Mouse (Mus musculus): Measurements from ENCODE around the gene Nqo2. TPM values are rescaled to one million over a fixed set of nuclear protein-coding genes. Genes with fewer than 3 reads are reported as not detected.
A peak's percentile ranks its signal among the peaks of the same experiment; 100 is the strongest.
"Not testable (repeated sequence)": the region's sequence is repeated elsewhere in the genome, so short reads cannot be mapped to it uniquely, and the experiment has no call there.

Gene Nqo2
- polyA plus RNA-seq, 2 experiments = 10.1 to 16.1 TPM

- Histone ChIP-seq H3K27me3 (ENCODE audit: control insufficient read depth, insufficient read depth, low read length) (no peaks in the 10 kb centered on the region), H3K4me1 (ENCODE audit: control insufficient read depth, insufficient read depth, low read length) (no peaks in the 10 kb centered on the region), H3K9me3 (ENCODE audit: control insufficient read depth, low read length) (no peaks in the 10 kb centered on the region), H3K27ac (replicated peaks; ENCODE audit: low read depth, low read length) (no peak overlapping the region), H3K36me3 (ENCODE audit: control insufficient read depth, insufficient read depth, low read length) (peaks cover 12% of the 10 kb centered on the region), H3K4me2 (replicated peaks; ENCODE audit: low read depth, low read length, severe bottlenecking) (peak overlapping the region; percentile 83), H3K9ac (ENCODE audit: low read depth, low read length, severe bottlenecking) (no peak overlapping the region), H3K4me3 (replicated peaks; ENCODE audit: low read length) (0 out of 2 replicates have a peak overlapping the region, but pooled peaks have one; percentile 70)
- 64% methylated on average over 6 of the region's 6 CpGs for WGBS
- ATAC-seq (ENCODE audit: low FRiP score, low read depth) = no peak
- TF ChIP-seq POLR2A (IDR thresholded peaks at IDR 0.05; ENCODE audit: borderline replicate concordance, extremely low read depth, insufficient read depth, insufficient read length) = no peak
- DNase-seq (ENCODE audit: low spot score) = no peak
These were observed 29.7 kb upstream of the Nqo2 start for GRCm38 (mm10) chr13:33934743-33935142.

- under 1% methylated on average over 36 of the region's 44 CpGs for WGBS
These were observed 28.9 kb upstream of the Nqo2 start for GRCm38 (mm10) chr13:33935465-33936181.

GRCm38 (mm10) chr13:33937151-33937550 lies 27.3 kb upstream of the Nqo2 start:
- Histone ChIP-seq H3K27me3 (ENCODE audit: control insufficient read depth, insufficient read depth, low read length) (no peaks in the 10 kb centered on the region), H3K36me3 (ENCODE audit: control insufficient read depth, insufficient read depth, low read length) (no peaks in the 10 kb centered on the region), H3K27ac (replicated peaks; ENCODE audit: low read depth, low read length) (no peak overlapping the region), H3K9me3 (ENCODE audit: control insufficient read depth, low read length) (no peaks in the 10 kb centered on the region), H3K9ac (ENCODE audit: low read depth, low read length, severe bottlenecking) (no peak overlapping the region), H3K4me3 (replicated peaks; ENCODE audit: low read length) (no peak overlapping the region), H3K4me2 (replicated peaks; ENCODE audit: low read depth, low read length, severe bottlenecking) (no peak overlapping the region), H3K4me1 (ENCODE audit: control insufficient read depth, insufficient read depth, low read length) (no peaks in the 10 kb centered on the region)
- DNase-seq (ENCODE audit: low spot score) (no peak), ATAC-seq (ENCODE audit: low FRiP score, low read depth) (no peak)
- WGBS = 80% methylated on average over 5 of the region's 5 CpGs
- no peak for TF ChIP-seq POLR2A (IDR thresholded peaks at IDR 0.05; ENCODE audit: borderline replicate concordance, extremely low read depth, insufficient read depth, insufficient read length)

More at GRCm38 (mm10) chr13:33935465-33936181, 28.9 kb upstream of the Nqo2 start:
- TF ChIP-seq POLR2A (IDR thresholded peaks at IDR 0.05; ENCODE audit: borderline replicate concordance, extremely low read depth, insufficient read depth, insufficient read length) = no peak
- H3K9me3 ChIP-seq (ENCODE audit: control insufficient read depth, low read length) = no peaks in the 10 kb centered on the region
- H3K27me3 ChIP-seq (ENCODE audit: control insufficient read depth, insufficient read depth, low read length) = no peaks in the 10 kb centered on the region
- peak overlapping the region; percentile 70 for H3K4me3 ChIP-seq (replicated peaks; ENCODE audit: low read length)
- 0 out of 2 replicates have a peak, but pooled peaks cover 3% of the 10 kb centered on the region for H3K36me3 ChIP-seq (ENCODE audit: control insufficient read depth, insufficient read depth, low read length)
- H3K4me2 ChIP-seq (replicated peaks; ENCODE audit: low read depth, low read length, severe bottlenecking) = peak overlapping the region; percentile 83
- ATAC-seq (ENCODE audit: low FRiP score, low read depth) = peak; percentile 81
- no peaks in the 10 kb centered on the region for H3K4me1 ChIP-seq (ENCODE audit: control insufficient read depth, insufficient read depth, low read length)
- H3K9ac ChIP-seq (ENCODE audit: low read depth, low read length, severe bottlenecking) = peak overlapping the region; percentile 86
- peak; percentile 37 for DNase-seq (ENCODE audit: low spot score)
- no peak overlapping the region for H3K27ac ChIP-seq (replicated peaks; ENCODE audit: low read depth, low read length)

GRCm38 (mm10) chr13:33937587-33937986 lies 26.9 kb upstream of the Nqo2 start:
- not testable (repeated sequence) for H3K27me3 ChIP-seq (ENCODE audit: control insufficient read depth, insufficient read depth, low read length); H3K9ac ChIP-seq (ENCODE audit: low read depth, low read length, severe bottlenecking); ATAC-seq (ENCODE audit: low FRiP score, low read depth); H3K9me3 ChIP-seq (ENCODE audit: control insufficient read depth, low read length); H3K36me3 ChIP-seq (ENCODE audit: control insufficient read depth, insufficient read depth, low read length); H3K4me2 ChIP-seq (replicated peaks; ENCODE audit: low read depth, low read length, severe bottlenecking); H3K4me1 ChIP-seq (ENCODE audit: control insufficient read depth, insufficient read depth, low read length); H3K27ac ChIP-seq (replicated peaks; ENCODE audit: low read depth, low read length); DNase-seq (ENCODE audit: low spot score); H3K4me3 ChIP-seq (replicated peaks; ENCODE audit: low read length)

- Histone ChIP-seq H3K4me2 (replicated peaks; ENCODE audit: low read depth, low read length, severe bottlenecking) (no peak overlapping the region), H3K27ac (replicated peaks; ENCODE audit: low read depth, low read length) (no peak overlapping the region), H3K9ac (ENCODE audit: low read depth, low read length, severe bottlenecking) (no peak overlapping the region), H3K27me3 (ENCODE audit: control insufficient read depth, insufficient read depth, low read length) (no peaks in the 10 kb centered on the region), H3K36me3 (ENCODE audit: control insufficient read depth, insufficient read depth, low read length) (no peaks in the 10 kb centered on the region), H3K4me3 (replicated peaks; ENCODE audit: low read length) (no peak overlapping the region), H3K4me1 (ENCODE audit: control insufficient read depth, insufficient read depth, low read length) (no peaks in the 10 kb centered on the region), H3K9me3 (ENCODE audit: control insufficient read depth, low read length) (no peaks in the 10 kb centered on the region)
- WGBS = 84% methylated on average over 5 of the region's 5 CpGs
- DNase-seq (ENCODE audit: low spot score) (no peak), ATAC-seq (ENCODE audit: low FRiP score, low read depth) (no peak)
- no peak for TF ChIP-seq POLR2A (IDR thresholded peaks at IDR 0.05; ENCODE audit: borderline replicate concordance, extremely low read depth, insufficient read depth, insufficient read length)
These were observed 23.1 kb upstream of the Nqo2 start for GRCm38 (mm10) chr13:33941288-33941808.

Data from limb, embryonic 14.5 days (tissue).